Mouse (Mus musculus) thymus, postnatal 25 days (tissue): Measurements from ENCODE around the gene Hspb7.

Source experiments
- DNase-seq: peaks from one replicate; pipeline ENCODE4 v3.0.0; 2022

Hspb7 gene

GRCm38 (mm10) chr4:141420192-141420829 lies at the start of gene Hspb7:
Hspb7 (plus strand) TSS chr4:141420779.
- no peak for DNase-seq

GRCm38 (mm10) chr4:141372426-141372825 lies 48.2 kb upstream of the Hspb7 start:
- no peak for DNase-seq

- no peak for DNase-seq
Observed at GRCm38 (mm10) chr4:141379674-141380073, 40.9 kb upstream of the Hspb7 start.

GRCm38 (mm10) chr4:141382406-141382805 lies 38.2 kb upstream of the Hspb7 start:
- peak; percentile 45 for DNase-seq

GRCm38 (mm10) chr4:141385275-141385674 lies 35.3 kb upstream of the Hspb7 start:
- DNase-seq = peak; percentile 38

- DNase-seq = no peak
Observed at GRCm38 (mm10) chr4:141386150-141386549, 34.4 kb upstream of the Hspb7 start.

- peak; percentile 74 for DNase-seq
Observed at GRCm38 (mm10) chr4:141387093-141387784, 33.3 kb upstream of the Hspb7 start.

GRCm38 (mm10) chr4:141387933-141388332 lies 32.6 kb upstream of the Hspb7 start:
- DNase-seq = no peak

- no peak for DNase-seq
Observed at GRCm38 (mm10) chr4:141389366-141390150, 31.0 kb upstream of the Hspb7 start.

- DNase-seq = no peak
Observed at GRCm38 (mm10) chr4:141391293-141391692, 29.3 kb upstream of the Hspb7 start.

GRCm38 (mm10) chr4:141394751-141395150 lies 25.8 kb upstream of the Hspb7 start:
- DNase-seq = no peak

GRCm38 (mm10) chr4:141397861-141398260 lies 22.7 kb upstream of the Hspb7 start:
- DNase-seq = no peak

- DNase-seq = no peak
Observed at GRCm38 (mm10) chr4:141398545-141398944, 22.0 kb upstream of the Hspb7 start, which contains the start of gene Clcnka. Clcnka (minus strand) TSS chr4:141398724.

- no peak for DNase-seq
Observed at GRCm38 (mm10) chr4:141400171-141400570, 20.4 kb upstream of the Hspb7 start.

- peak; percentile 88 for DNase-seq
Observed at GRCm38 (mm10) chr4:141404518-141405313, 15.9 kb upstream of the Hspb7 start.

GRCm38 (mm10) chr4:141405314-141405622 lies 15.3 kb upstream of the Hspb7 start:
- DNase-seq = no peak

GRCm38 (mm10) chr4:141406516-141407299 lies 13.9 kb upstream of the Hspb7 start:
- DNase-seq = peak; percentile 42

GRCm38 (mm10) chr4:141408577-141408976 lies 12.0 kb upstream of the Hspb7 start:
- DNase-seq = no peak

- no peak for DNase-seq
Observed at GRCm38 (mm10) chr4:141411430-141411992, 9.1 kb upstream of the Hspb7 start.

GRCm38 (mm10) chr4:141415924-141416323 lies 4.7 kb upstream of the Hspb7 start, which contains the start of gene Clcnkb:
Clcnkb (minus strand) TSS chr4:141416014.
- no peak for DNase-seq

GRCm38 (mm10) chr4:141419398-141420191 lies 984 bp upstream of the Hspb7 start:
- DNase-seq = no peak
